Mouse (Mus musculus): Measurements from ENCODE around the gene Ppp2r5b. TPM values are rescaled to one million over a fixed set of nuclear protein-coding genes. Genes with fewer than 3 reads are reported as not detected.

Gene Ppp2r5b
- polyA plus RNA-seq, 1 experiment from 2014 or later = 19.3 TPM

GRCm38 (mm10) chr19:6273998-6274608 is 38.4 kb upstream of the Ppp2r5b start:
- no peak overlapping the region for H3K27ac ChIP-seq (ENCODE audit: low read depth)
- WGBS = 84% methylated on average over 13 of the region's 13 CpGs

GRCm38 (mm10) chr19:6273592-6273991 is 37.9 kb upstream of the Ppp2r5b start:
- no peak overlapping the region for H3K27ac ChIP-seq (ENCODE audit: low read depth)
- ATAC-seq (ENCODE audit: insufficient read depth) = no peak
- H3K4me3 ChIP-seq (ENCODE audit: low read depth, low read length) = no peak overlapping the region
- no peak overlapping the region for H3K9ac ChIP-seq
- no peaks in the 10 kb centered on the region for H3K27me3 ChIP-seq (ENCODE audit: insufficient read depth, low read length)
- TF ChIP-seq CTCF (IDR thresholded peaks at IDR 0.05; ENCODE audit: low read depth) = no peak
- no peaks in the 10 kb centered on the region for H3K9me3 ChIP-seq (ENCODE audit: low read depth, low read length)
- DNase-seq = no peak
- no peak overlapping the region for H3K4me2 ChIP-seq
- H3K4me1 ChIP-seq (ENCODE audit: insufficient read depth) = peaks cover 5% of the 10 kb centered on the region; the same call in 1 of the 2 replicates
- WGBS = 70% methylated on average over 4 of the region's 4 CpGs
- no peaks in the 10 kb centered on the region for H3K36me3 ChIP-seq (ENCODE audit: insufficient read depth)

More at GRCm38 (mm10) chr19:6273998-6274608, 38.4 kb upstream of the Ppp2r5b start:
- H3K4me2 ChIP-seq = no peak overlapping the region
- H3K4me1 ChIP-seq (ENCODE audit: insufficient read depth) = peaks cover 10% of the 10 kb centered on the region; the same call in 1 of the 2 replicates
- no peak for DNase-seq
- no peak for TF ChIP-seq CTCF (IDR thresholded peaks at IDR 0.05; ENCODE audit: low read depth)
- H3K36me3 ChIP-seq (ENCODE audit: insufficient read depth) = no peaks in the 10 kb centered on the region
- H3K4me3 ChIP-seq (ENCODE audit: low read depth, low read length) = no peak overlapping the region
- no peak for ATAC-seq (ENCODE audit: insufficient read depth)
- H3K9me3 ChIP-seq (ENCODE audit: low read depth, low read length) = no peaks in the 10 kb centered on the region
- H3K27me3 ChIP-seq (ENCODE audit: insufficient read depth, low read length) = no peaks in the 10 kb centered on the region
- no peak overlapping the region; the same call in 1 of the 2 replicates for H3K9ac ChIP-seq

DNA sequence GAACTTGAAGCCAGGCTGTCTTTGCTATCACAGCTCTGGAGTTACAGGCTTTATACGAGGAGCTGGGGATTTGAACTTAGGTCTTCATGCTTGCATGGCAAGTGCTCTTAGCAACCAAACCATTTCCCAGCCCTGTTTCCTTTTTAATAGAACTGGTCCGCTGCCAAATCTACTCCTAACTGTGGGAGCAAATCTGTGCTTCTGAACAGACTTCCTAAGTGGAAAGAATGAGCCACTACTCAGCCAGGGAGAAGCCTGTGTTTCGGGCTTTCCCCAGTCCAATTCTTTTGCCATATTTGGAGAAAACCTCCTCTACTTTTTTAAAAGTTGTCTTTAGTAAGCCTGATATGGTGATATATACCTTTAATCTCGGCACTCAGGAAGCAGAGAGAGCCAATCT is 37.1 kb upstream of the Ppp2r5b start:
- H3K27me3 ChIP-seq (ENCODE audit: insufficient read depth, low read length) = no peaks in the 10 kb centered on the region
- no peak for TF ChIP-seq CTCF (IDR thresholded peaks at IDR 0.05; ENCODE audit: low read depth)
- H3K4me1 ChIP-seq (ENCODE audit: insufficient read depth) = peaks cover 2% of the 10 kb centered on the region; the same call in 1 of the 2 replicates
- ATAC-seq (ENCODE audit: insufficient read depth) (no peak), DNase-seq (peak; percentile 42)
- no peak overlapping the region for H3K9ac ChIP-seq
- no peak overlapping the region for H3K4me3 ChIP-seq (ENCODE audit: low read depth, low read length)
- WGBS = 69% methylated on average over 4 of the region's 4 CpGs
- no peak overlapping the region for H3K4me2 ChIP-seq
- no peak overlapping the region for H3K27ac ChIP-seq (ENCODE audit: low read depth)
- no peaks in the 10 kb centered on the region for H3K36me3 ChIP-seq (ENCODE audit: insufficient read depth)
- no peaks in the 10 kb centered on the region for H3K9me3 ChIP-seq (ENCODE audit: low read depth, low read length)

- H3K9me3 ChIP-seq (ENCODE audit: low read depth, low read length) = no peaks in the 10 kb centered on the region
- no peak for TF ChIP-seq CTCF (IDR thresholded peaks at IDR 0.05; ENCODE audit: low read depth)
- no peak overlapping the region for H3K4me3 ChIP-seq (ENCODE audit: low read depth, low read length)
- whole genome bisulfite sequencing = 56% methylated on average over 7 of the region's 7 CpGs
- no peaks in the 10 kb centered on the region for H3K36me3 ChIP-seq (ENCODE audit: insufficient read depth)
- H3K9ac ChIP-seq = no peak overlapping the region
- DNase-seq (no peak), ATAC-seq (ENCODE audit: insufficient read depth) (no peak)
- no peak overlapping the region for H3K4me2 ChIP-seq
- no peak overlapping the region for H3K27ac ChIP-seq (ENCODE audit: low read depth)
- no peaks in the 10 kb centered on the region for H3K27me3 ChIP-seq (ENCODE audit: insufficient read depth, low read length)
- H3K4me1 ChIP-seq (ENCODE audit: insufficient read depth) = 0 out of 2 replicates have a peak, but pooled peaks cover 2% of the 10 kb centered on the region
These were observed 36.4 kb upstream of the Ppp2r5b start for GRCm38 (mm10) chr19:6272053-6272452.

DNA sequence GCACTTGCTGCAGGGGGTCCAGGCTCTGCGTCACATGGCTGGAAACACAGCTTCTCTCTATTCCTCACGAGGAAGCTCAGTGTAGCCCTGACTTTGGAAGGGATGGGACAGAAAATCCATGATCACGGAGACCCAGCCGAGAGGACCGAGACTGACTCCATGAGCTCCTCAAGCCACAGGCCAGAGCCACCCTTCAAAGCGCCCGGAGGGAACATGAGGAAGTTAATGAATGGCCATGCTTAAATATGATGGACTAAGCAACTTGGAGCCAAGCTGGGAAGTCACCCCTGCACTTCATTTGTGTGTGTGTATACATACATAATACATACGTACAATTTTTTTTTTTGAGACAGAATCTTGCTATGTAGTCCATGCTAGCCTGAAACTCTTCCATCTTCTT is 35.5 kb upstream of the Ppp2r5b start:
- no peak for TF ChIP-seq CTCF (IDR thresholded peaks at IDR 0.05; ENCODE audit: low read depth)
- ATAC-seq (ENCODE audit: insufficient read depth) (no peak), DNase-seq (no peak)
- H3K27ac ChIP-seq (ENCODE audit: low read depth) = no peak overlapping the region
- WGBS = 23% methylated on average over 8 of the region's 8 CpGs
- no peaks in the 10 kb centered on the region for H3K36me3 ChIP-seq (ENCODE audit: insufficient read depth)
- H3K9ac ChIP-seq = no peak overlapping the region
- H3K4me2 ChIP-seq = no peak overlapping the region
- H3K27me3 ChIP-seq (ENCODE audit: insufficient read depth, low read length) = no peaks in the 10 kb centered on the region
- H3K4me3 ChIP-seq (ENCODE audit: low read depth, low read length) = no peak overlapping the region
- H3K9me3 ChIP-seq (ENCODE audit: low read depth, low read length) = no peaks in the 10 kb centered on the region
- H3K4me1 ChIP-seq (ENCODE audit: insufficient read depth) = 0 out of 2 replicates have a peak, but pooled peaks cover 2% of the 10 kb centered on the region

DNA sequence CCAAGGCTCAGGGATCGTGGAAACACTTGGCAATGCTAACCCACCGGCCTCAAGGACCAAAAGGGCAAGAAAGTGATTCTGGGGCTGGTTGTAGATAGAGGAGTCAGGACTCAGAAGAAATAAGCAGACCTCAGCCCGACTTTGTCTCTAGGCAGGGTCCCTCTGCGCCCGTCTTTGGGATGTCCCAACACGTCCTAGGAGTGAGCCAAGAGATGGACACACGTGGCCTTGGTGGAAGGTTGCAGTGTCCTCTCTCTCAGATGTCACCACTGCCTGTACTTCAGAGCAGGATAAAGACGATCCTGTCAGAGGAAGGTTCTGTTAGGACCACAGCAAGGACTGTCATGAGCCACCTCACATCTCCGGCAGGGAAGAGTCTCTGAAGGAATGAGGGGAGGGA is 35.0 kb upstream of the Ppp2r5b start:
- H3K9ac ChIP-seq = no peak overlapping the region
- 47% methylated on average over 9 of the region's 9 CpGs for WGBS
- no peaks in the 10 kb centered on the region for H3K36me3 ChIP-seq (ENCODE audit: insufficient read depth)
- DNase-seq (no peak), ATAC-seq (ENCODE audit: insufficient read depth) (no peak)
- no peaks in the 10 kb centered on the region for H3K27me3 ChIP-seq (ENCODE audit: insufficient read depth, low read length)
- no peak for TF ChIP-seq CTCF (IDR thresholded peaks at IDR 0.05; ENCODE audit: low read depth)
- no peak overlapping the region for H3K27ac ChIP-seq (ENCODE audit: low read depth)
- H3K4me3 ChIP-seq (ENCODE audit: low read depth, low read length) = no peak overlapping the region
- H3K4me1 ChIP-seq (ENCODE audit: insufficient read depth) = no peaks in the 10 kb centered on the region
- no peak overlapping the region for H3K4me2 ChIP-seq
- no peaks in the 10 kb centered on the region for H3K9me3 ChIP-seq (ENCODE audit: low read depth, low read length)

DNA sequence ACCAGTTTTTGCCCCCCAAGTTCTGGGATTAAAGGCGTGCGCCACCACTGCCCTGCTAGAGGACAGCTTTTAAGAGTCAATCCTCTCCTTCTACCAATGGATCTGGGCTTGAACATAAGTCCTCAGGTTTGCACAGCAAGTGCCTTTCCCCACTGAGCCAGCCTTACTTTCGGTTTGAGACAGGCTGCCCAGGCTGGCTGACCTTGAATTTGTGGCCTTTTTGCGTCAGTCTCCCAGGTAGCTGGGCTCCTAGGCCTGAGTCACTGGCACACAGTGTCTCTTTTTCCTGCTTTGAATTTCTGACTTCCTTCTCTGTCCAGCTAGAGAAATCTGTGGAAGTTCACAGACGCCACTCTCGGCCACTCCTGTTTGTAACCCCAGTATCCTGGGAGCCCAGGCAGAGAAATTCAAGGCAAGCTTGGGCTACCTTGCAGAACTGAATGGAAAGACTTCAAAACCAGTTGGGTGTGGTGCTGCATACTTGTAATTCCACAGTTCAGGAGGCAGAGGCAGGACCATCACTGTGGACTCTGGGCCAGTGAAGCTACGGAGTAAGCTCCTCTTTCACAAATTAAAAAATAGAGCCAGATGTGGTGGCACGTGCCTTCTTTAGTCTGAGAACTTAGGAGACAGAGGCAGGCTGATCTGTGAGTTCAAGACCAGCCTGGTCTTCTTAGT is 34.3 kb upstream of the Ppp2r5b start:
- Histone ChIP-seq H3K27ac (ENCODE audit: low read depth) (no peak overlapping the region), H3K27me3 (ENCODE audit: insufficient read depth, low read length) (no peaks in the 10 kb centered on the region), H3K4me2 (no peak overlapping the region), H3K36me3 (ENCODE audit: insufficient read depth) (no peaks in the 10 kb centered on the region), H3K4me3 (ENCODE audit: low read depth, low read length) (no peak overlapping the region), H3K9me3 (ENCODE audit: low read depth, low read length) (no peaks in the 10 kb centered on the region), H3K9ac (no peak overlapping the region), H3K4me1 (ENCODE audit: insufficient read depth) (no peaks in the 10 kb centered on the region)
- DNase-seq (no peak), ATAC-seq (ENCODE audit: insufficient read depth) (no peak)
- TF ChIP-seq CTCF (IDR thresholded peaks at IDR 0.05; ENCODE audit: low read depth) = no peak
- 83% methylated on average over 8 of the region's 8 CpGs for WGBS
